In the genomic region with DNA sequence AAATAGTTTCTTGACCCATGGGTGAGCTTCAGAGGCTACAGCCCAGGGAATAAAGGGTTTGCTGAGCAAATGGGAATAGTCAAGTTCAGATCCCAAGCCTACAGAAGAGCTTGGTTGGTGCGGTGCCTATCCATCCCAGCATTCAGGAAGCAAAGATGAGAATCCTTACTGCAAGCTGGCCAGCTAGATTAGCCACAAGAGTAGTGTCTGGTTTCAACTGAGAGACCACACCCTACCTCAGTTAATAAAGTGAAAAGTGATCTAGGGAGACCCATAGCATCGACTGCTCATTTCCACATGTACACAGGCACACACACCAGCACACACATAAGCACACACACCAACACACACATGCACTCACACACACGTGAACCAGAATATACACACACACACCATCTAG, we compare ENCODE assay signal across 24 mouse cellular contexts.
"Had no signal": no experiment of that assay in that cellular context is flagged by ENCODE, and none has a peak within 500 bp of the region (broad histone marks: within the 10 kb centered on the region; RNA-seq: fewer than 3 reads in every experiment).

No protein-coding gene starts in this region.

- H3K9me3 ChIP-seq: lung, embryonic 15.5 days; megakaryocyte, embryonic 14.5 days; midbrain, embryonic 10.5 days; midbrain, embryonic 13.5 days had no signal

- DNase-seq: kidney, adult 18-20 months; kidney, adult 9 months; kidney, postnatal 14 days; layer of hippocampus, adult 9-11 months; layer of hippocampus, postnatal 36 days; lung, adult 18-20 months; lung, postnatal 10 days; lung, postnatal 36 days; right cerebral cortex, adult 18-20 months; right cerebral cortex, postnatal 14 days; right cerebral cortex, postnatal 4 days; thymus, adult 2 months; thymus, postnatal 14 days; thymus, postnatal 4 days had no signal

- H3K4me3 ChIP-seq: layer of hippocampus, adult 2 months; left cerebral cortex, adult 2 months; lung, embryonic 15.5 days; megakaryocyte, embryonic 14.5 days; midbrain, embryonic 10.5 days; midbrain, embryonic 13.5 days had no signal

- H3K27me3 ChIP-seq: lung, embryonic 15.5 days; midbrain, embryonic 13.5 days had no signal

- H3K27ac ChIP-seq: layer of hippocampus, adult 2 months; left cerebral cortex, adult 2 months; lung, embryonic 15.5 days; midbrain, embryonic 10.5 days; midbrain, embryonic 13.5 days; stomach, postnatal 0 days had no signal

- H3K4me1 ChIP-seq: megakaryocyte, embryonic 14.5 days; midbrain, embryonic 10.5 days; midbrain, embryonic 13.5 days had no signal

- H3K36me3 ChIP-seq: lung, embryonic 15.5 days; midbrain, embryonic 10.5 days; midbrain, embryonic 13.5 days had no signal

- H3K9ac ChIP-seq: lung, embryonic 15.5 days; midbrain, embryonic 13.5 days had no signal

- H3K4me2 ChIP-seq: lung, embryonic 15.5 days; midbrain, embryonic 13.5 days had no signal

- ATAC-seq: inflammation-experienced regulatory T-cells, adult 6 months; intestine, embryonic 16.5 days; midbrain, embryonic 13.5 days; midbrain, embryonic 16.5 days had no signal
